Mouse (Mus musculus) liver, adult 2 months (tissue): ENCODE data around the gene Lcor.

Experiments
- CTCF ChIP-seq: fragments of 200-500 bp; IDR thresholded peaks from 2 replicates; pipeline ENCODE4 v1.5.1; 2011; ENCODE audit warnings: low read depth, low read length, control low read depth
- POLR2A ChIP-seq: fragments of 200-500 bp; IDR thresholded peaks from 2 replicates; pipeline ENCODE4 v1.6.1; 2011; ENCODE audit warnings: low read length, control low read depth; ENCODE audit not compliant: insufficient read depth; ENCODE audit errors: extremely low read depth

- TF ChIP-seq CTCF (no peak), POLR2A (no peak)
Measured at GRCm38 (mm10) chr19:41445013-41445610, 37.3 kb upstream of the Lcor start.
